Mouse (Mus musculus): Measurements from ENCODE around the gene Mlf1.

Mlf1 gene

DNA sequence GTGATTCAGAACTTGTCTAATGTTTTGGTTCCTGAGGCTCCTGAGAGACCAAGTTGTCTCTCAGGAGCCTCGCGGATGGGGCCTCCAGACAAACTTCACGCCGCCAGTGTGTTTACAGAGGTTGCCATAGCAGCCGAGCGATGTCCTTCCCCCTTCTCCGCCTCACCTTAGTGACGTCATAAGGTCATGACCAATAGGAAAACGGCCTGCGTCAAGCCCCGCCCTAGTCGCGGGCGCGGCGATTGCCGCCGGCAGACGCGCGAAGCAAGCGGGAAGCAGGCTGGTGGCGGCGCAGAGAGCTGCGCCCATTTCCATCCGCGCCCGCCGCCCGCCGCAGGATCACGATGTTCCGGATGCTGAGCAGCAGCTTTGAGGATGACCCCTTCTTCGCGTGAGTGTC is at the start of gene Mlf1:
Gene Mlf1, plus strand, starts transcription at position 226 of the 400 bp plus-strand sequence.
- DNase-seq (ENCODE audit: low read depth, low spot score), result peak; percentile 97

DNA sequence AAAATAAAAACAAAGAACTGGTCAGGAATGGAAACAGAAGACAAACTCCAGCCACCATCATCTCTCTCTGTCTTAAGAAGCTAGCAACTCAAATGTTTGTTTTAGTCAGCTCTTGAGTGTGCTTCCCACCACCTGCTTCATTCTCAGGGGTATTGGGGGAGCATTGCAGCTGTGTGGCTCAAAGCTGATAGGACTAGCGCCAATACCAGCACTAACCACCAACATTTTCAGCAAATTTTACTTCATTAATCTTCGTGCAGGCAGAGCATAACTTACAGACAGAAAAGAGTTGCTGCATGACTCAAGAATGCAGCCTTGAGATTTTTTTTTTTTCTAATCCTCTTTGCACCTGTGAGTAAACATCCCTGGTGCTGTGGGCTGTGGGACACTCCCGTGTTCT is 34.3 kb upstream of the Mlf1 start:
- no peak for DNase-seq (ENCODE audit: low read depth, low spot score)

DNA sequence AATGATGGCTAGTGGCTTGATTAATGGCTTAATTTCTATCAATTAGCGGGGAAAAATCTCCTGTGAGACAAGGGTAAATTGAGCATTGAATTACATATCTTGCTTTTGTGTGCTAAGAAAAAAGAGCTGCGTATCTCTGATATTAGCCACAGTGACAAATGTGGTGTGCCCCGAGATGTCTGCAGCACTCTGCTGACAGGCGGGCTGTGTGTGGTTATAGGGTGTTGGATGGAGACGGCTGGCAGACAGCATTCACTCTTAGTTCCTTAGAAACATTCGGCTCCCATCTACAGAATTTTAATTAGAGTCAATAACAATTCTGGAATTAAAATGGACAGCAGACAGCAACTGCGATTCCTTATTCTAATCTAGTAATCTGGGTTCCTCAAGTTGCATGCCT is 33.0 kb upstream of the Mlf1 start:
- no peak for DNase-seq (ENCODE audit: low read depth, low spot score)

DNA sequence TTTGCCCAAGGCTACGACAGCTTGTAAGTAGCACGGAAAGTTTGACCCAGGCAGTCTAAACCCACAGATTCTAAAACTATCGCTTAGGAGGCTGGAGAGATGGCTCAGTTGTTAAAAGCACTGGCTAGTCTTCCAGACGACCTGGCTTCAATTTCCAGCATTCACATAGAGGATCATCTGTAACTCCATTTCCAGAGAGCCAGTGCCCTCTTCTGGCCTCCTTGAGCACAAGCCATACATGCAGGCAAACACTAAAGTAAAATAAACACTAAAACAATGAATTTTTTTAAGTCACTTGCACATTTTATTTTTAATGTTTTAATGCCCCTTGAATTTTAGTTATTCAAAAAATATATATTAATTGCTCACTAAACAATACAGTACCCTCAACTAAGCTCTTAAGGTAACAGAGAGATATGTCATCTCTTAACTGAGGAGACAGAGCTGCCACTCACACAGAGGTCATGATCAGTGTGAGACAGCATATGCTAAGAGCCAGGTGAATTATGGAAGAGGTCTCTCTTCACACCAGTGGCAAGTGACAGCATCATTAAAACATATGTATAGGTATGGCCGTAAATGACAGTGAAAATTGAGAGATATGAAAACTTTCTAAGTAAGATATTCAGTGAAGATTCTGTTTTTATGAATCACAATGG is 30.8 kb upstream of the Mlf1 start:
- peak; percentile 50 for DNase-seq (ENCODE audit: low read depth, low spot score)

DNA sequence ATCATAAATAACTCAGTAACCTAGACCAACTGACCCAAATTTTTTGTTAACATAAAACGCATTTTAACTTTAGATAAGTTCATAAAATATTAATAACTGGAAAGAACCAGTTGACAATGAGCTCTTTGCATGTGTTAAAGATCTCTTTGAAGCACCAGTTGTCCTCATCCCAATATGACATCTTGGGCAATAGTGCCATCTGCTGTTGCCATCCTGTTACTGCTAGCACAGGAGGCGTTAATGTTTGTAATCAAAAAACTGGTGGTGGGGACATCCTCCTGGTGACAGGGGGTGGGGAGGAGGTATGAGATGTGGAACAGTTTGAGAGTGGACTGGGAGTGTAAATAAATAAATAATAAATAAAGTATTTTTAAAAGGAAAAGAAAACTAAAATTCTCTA is 29.3 kb upstream of the Mlf1 start:
- DNase-seq (ENCODE audit: low read depth, low spot score), result peak; percentile 64

DNA sequence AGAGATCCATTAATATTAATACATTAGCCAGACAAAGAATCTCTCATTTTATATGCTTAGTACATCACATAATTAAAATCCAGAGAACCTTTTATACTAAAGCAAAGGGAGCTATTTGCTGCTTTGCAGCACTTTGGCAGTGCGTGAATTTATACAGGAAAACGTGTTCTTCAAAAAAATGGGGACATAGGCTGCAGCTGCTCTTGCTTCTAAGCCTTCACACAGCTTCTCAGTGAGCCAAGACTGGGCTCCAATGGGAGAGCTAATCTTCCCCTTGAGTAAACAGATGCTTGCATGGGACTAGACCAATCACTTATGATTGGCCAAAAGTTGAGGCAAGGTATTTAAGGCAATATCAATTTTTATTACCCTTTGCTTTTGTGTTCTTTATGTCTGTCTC is 27.2 kb upstream of the Mlf1 start:
- DNase-seq (ENCODE audit: low read depth, low spot score), result no peak

DNA sequence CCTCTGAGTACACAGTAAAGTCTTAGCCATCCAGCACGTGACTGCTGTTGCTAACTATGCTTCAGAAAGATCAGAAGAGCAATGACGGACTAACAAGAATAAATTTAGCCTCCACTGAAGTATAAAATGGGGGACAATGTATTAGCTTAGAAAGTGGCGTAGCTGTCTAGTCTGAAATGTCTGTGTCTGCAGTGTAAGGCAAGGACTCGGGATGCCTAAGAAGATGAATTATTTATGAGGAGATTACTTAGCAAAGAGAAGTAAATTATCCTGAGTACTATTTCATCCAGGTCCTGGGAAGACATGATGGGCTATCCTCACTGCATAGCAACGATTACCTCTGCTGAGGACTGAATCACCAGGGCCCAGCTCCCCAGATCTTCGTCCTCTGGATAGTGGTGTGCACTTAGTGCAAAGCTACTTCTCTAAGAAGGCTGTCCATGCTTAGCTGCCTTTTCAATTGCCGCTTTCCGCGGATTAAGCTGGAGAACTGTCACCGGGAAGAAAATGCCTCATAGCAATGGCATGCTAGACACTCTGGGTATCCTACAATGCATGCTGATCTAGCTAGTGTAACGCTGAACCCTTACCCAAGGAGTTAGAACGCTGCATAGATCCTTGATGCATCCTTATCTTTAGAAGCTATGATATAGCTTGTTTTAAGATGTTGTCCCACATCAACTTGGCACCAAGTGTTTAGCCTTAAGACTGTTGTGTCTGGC is 22.3 kb upstream of the Mlf1 start:
- DNase-seq (ENCODE audit: low read depth, low spot score), result no peak

DNA sequence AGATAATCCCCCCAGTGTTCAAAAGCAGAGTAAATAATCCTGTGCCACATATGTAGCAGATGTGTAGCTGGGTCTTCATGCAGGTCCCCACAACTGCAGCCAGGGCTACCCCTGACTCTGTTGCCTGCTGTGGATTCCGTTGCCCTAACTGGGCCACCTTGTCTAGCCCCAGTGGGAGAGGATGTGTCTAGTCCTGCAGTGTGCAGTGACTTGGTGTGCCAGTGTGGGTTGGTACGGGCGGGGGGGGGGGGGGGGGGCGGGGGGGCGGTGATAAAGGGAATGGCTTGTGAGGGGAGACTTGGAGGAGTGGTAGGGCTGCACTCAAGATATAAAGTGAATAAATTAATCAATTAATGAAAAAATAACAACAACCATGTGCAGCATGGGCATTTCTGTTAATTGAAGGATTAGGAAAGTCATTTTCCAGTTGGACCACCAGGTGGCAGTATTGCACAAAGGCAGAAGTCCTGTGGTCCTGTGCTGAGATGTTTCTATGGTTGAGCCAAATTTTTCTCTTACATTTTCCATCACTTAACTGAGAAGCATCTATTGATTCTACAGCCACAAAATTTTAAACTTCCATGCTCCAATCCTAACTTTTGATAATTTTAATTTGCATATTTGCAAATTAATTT is 21.7 kb upstream of the Mlf1 start:
- peak; percentile 65 for DNase-seq (ENCODE audit: low read depth, low spot score)

DNA sequence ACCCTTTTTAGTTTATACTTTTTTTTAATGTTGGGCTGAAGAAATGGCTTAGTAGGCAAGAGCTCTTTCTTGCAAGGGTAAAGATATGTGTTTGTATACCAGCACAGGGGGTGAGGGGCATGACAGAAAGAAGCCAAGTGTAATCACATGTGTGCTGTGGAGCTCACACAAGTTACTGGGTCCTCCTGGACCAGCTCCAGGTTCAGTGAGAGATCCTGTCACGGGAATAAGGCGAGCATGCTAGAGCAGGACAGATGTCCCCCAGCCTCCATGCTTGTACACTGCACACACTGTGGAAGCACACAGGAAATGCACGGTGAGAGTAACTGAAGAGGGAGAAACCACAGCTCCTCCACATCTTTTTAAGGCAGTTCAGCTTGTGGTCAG is 21.1 kb upstream of the Mlf1 start:
- DNase-seq (ENCODE audit: low read depth, low spot score), result no peak

DNA sequence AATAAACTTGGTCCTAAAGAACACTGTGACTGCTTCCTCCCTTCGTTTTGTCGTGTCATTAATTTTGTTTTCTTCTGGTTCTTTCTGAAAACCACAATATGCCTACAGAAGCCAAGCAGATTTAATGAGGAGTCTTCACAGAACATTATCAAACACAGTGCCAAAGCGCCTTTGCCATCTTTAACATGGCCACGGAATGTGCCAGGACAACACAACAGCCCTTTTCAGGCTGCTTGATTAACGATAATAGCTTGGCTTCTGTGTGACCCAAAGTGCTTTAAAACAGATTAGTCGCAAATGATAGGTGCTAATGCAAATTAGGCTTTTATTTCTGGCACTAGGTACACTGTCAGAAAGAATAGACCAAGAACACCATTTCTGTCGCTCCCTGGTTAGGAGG is 15.5 kb upstream of the Mlf1 start:
- DNase-seq (ENCODE audit: low read depth, low spot score), result no peak

DNA sequence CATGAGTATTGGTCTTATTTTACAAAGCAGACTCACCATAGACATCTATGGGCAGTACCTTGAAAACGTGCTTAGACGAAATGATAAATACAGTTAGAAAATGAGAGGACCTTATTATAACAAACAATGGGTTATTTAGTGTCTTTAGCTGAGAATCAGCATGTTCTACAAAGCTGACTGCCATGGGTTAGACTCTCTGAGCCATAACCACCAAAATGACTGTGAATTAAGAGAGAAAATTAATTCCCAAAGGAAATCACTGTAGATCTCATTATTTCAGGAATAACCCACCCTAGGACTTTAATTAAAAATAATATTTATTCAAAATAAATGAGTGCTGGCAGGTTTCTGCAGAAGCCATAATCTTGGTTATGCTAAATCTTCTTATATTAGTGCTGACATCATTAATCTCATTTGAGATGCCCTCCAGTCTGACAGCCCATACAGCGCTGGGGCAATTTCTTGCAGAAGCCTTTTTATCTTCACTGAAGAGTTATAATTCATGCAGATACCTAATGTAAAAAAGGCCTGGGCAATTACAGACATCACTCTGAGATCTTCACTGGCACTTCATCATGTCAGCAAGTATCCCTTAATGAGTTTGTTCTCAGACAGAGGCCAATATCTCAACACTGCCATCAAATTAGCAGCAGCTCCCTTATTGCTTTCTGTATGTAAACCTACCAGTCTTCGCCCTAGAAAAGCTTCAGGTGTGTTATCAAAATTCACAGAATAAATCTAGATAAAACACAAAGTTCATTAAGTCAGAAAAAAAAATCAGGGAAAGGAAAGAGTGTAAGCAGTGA is 7.6 kb upstream of the Mlf1 start:
- no peak for DNase-seq (ENCODE audit: low read depth, low spot score)

DNA sequence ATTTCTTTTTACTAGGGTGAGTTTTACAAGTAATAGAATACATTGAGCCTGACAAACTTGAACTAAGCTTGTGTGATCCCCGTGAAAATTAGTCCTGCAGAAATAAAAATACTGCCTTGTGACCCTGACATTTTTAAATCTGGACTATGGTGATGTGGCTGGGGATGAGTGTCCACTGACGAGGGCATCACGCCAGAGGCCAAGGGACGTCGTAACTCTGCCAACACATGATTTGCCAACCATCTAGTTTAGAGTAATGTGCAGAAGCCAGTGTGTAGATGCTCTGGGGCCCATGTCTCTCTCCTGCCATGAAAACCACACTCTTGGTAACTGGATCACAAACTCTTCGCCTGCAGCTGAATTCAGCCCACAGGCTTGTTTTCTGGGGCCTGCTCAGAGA is 6.4 kb upstream of the Mlf1 start:
- DNase-seq (ENCODE audit: low read depth, low spot score), result no peak

DNA sequence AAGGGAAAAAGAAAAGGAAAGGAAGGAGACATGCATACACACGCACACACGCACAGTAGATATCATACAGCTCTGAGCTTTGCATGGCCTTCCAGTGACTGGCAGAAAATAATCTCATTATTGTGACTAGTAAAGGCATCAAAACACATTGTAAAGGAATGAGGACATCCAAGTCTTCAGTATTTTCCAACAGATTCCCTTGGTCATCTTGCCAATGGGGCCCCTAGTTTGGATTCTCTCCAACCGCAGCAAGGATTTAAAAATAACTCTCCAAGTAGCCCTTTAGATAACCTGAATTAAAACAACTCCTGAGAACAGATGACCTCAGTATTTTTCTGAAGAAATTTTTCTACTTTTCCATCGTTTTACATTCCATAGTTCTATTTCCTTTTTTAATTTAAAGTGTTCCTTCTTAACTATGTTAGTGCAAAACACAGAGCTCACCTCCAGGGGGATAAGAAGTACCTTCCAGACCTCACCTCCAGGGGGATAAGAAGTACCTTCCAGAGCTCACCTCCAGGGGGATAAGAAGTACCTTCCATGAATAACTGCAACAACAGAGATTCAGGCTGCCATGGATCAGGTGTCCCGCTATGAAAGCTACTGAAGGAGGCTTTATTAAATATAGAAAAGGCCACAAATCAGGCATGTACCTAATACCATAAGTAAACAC is 4.4 kb upstream of the Mlf1 start:
- DNase-seq (ENCODE audit: low read depth, low spot score), result no peak

DNA sequence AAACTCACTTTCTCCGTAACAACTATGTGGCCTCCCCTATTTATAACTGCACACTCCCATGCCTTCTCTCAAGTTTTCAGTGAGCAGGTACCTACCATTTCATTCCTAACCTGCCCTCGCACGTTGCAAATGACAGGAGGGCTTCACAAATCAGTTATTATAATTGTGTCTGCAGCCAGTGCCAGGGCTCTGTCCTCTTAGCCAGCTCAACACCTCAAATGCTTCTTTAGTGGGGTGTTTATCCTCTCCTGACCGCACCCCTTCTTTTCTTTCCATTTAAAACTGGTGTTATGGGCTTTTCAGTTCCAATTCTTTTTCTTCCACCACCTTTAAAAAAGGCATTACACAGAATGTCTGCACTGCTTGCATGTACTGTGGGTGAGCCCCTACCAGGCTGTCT is 1.7 kb upstream of the Mlf1 start:
- no peak for DNase-seq (ENCODE audit: low read depth, low spot score)

DNA sequence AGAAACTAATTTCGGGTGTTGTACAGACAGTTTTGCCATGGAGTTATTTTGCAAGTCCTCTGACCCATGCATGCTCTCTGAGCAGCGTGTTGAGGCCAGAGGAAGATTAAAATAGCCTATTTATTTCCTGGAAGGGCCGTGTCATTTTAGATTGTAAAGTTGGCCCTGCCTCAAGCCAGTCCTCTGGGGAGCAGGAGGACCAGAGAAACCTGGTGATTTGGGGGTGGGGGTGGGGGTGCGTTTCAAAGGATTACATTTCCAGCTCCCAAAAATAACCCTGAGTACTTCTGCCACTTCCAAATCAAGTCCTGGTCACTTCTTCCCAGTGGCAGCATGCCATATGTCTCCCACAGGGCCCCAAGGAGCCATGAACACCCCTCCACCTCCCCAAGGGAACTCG is 1.1 kb upstream of the Mlf1 start:
- DNase-seq (ENCODE audit: low read depth, low spot score), result no peak

DNA sequence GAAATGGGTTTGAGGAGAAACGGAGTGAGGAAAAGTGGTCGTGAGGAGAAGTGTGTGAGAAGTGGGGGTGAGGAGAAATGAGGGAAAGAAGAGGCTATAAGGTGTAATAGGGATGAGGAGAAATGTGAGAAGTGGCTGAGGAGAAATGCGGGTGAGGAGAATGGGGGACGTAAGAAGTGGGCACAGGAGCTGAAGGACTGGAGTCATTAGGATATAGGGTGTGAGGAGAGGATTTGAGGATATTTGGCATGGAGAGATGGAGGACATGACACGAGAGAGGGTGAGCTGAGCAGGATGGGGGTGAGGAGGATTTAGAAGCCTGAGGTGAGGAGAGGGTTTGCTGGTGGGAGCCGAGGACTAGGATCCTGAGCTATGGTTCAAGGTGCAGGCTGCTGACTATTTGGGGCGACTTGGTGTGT is 472 bp downstream of the Mlf1 start:
- no peak for DNase-seq (ENCODE audit: low read depth, low spot score)

DNA sequence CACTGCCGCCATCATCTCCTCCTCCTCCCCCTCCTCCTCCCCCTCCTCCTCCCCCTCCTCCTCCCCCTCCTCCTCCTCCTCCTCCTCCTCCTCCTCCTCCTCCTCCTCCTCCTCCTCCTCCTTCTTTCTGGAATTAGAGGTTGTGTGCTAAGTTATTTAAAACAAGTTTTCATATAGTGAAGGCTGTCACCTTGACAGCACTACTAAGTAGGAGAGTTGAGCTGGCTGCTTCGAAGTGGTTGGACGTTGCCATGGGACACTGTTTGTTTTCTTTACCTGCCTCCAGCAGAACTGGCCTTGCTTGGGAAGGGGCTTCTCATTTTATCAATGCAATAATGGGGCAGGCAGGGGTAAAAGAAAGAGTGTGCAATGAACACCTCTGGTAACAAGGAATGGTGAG is 1.2 kb downstream of the Mlf1 start, which contains the start of gene Gm17402:
Gene Gm17402, minus strand, starts transcription at position 101 of the 400 bp plus-strand sequence.
- DNase-seq (ENCODE audit: low read depth, low spot score), result no peak

DNA sequence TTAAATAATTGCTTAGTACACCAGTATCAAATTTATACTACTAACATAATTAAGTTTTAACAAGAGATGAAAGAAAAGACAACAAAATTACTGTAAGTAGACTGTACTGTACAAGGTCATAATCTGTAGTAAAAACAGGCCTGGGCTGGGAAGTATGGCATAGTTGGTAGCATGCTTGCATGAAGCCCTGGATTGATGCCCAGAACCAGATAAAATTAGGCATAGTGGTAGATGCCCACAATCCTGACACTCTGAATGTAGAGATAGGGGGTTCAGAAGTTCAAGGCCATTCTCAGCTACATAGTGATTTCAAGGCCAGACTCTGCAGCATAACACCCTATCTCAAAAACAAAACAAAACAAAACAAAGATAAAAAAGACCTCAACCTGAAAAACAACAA is 4.3 kb downstream of the Mlf1 start:
- DNase-seq (ENCODE audit: low read depth, low spot score), result no peak

DNA sequence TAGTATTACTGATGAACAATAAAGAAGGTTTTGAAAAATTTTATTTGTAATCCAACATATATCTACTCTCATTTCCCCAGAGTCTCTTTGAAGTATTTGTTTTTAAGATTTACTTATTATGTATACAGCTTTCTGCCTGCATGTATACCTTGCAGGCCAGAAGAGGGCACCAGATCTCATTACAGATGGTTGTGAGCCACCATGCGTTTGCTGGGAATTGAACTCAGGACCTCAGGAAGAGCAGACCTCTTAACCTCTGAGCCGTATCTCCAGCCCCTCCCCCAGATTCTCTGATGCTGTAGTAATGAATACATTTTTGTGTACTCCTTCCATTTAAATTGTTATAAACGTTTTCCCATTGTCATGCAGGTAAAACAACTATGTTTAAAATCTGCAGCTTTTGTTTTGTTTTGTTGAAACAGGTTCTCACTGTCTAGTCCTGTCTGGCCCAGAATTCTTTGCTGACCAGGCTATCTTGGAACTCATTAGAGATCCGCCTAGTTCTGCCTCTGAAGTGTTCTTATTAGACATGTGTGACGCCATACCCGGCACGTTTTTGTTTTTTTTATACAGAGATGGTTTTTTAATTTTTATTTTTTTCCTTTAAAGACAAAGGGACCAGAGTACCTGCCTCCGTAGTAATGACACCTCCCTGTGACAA is 55.6 kb downstream of the Mlf1 start:
- no peak for DNase-seq (ENCODE audit: low read depth, low spot score)

DNA sequence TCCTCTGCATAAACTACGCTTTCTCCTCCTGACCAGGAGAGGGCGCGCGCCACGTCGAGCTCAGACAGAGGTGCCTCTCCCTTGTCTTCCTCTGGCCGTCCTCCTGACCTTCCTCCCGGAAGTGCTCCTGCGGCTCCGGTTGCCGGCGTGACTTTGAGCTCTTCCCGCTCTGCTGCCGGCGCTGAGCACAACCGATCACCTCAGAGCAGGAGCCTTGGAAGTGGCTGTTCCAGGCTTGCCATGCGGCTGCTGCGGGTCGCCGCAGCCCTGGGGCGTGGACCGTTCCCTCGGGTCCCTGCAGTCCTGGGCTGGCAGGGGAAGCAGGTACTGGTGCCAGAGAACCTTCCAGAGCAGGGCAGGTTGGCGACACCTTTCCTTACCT is 56.1 kb downstream of the Mlf1 start, which contains the start of gene Gfm1:
Gene Gfm1, plus strand, starts transcription at position 98 of the 382 bp plus-strand sequence.
- DNase-seq (ENCODE audit: low read depth, low spot score), result peak; percentile 78

DNA sequence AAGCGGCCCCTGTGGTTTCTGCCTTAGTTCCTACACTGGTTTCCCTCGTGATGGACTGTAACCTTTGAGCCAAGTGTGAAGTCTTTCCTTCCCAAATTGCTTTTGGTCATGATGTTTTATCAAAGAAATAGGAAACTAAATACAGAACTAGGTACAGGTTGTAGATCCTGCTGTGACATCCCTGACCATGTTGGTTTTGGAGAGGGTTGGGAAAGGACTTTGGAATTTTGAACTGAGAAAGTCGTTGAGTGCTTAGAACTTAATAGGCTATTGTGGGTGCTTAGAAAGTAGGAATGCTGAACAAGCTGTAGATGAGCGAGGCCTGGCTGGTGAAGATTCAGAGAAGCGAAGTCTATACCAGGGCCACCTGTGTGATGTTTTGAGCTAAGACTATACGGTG is 60.1 kb downstream of the Mlf1 start:
- DNase-seq (ENCODE audit: low read depth, low spot score), result no peak

Data from forelimb bud, embryonic 11.5 days (tissue).